Mouse (Mus musculus) G1E (cell line): ENCODE data around the gene Dpysl4.

Experiments
- CTCF ChIP-seq: IDR thresholded peaks from 2 replicates; pipeline ENCODE4 v1.5.1; 2012; ENCODE audit warnings: low read depth, low read length, inconsistent platforms, mixed read lengths
- GATA1 ChIP-seq: IDR thresholded peaks from 2 replicates; pipeline ENCODE4 v1.6.1; 2012; ENCODE audit warnings: borderline replicate concordance, low read length, inconsistent platforms, mixed read lengths
- GATA2 ChIP-seq: IDR thresholded peaks from 2 replicates; pipeline ENCODE4 v1.6.1; 2012; ENCODE audit warnings: low read depth, low read length, inconsistent platforms, borderline replicate concordance
- POLR2AphosphoS5 ChIP-seq: IDR thresholded peaks from 2 replicates; pipeline ENCODE4 v1.6.1; 2012; ENCODE audit warnings: low read depth, low read length, inconsistent platforms; ENCODE audit not compliant: insufficient replicate concordance

DNA sequence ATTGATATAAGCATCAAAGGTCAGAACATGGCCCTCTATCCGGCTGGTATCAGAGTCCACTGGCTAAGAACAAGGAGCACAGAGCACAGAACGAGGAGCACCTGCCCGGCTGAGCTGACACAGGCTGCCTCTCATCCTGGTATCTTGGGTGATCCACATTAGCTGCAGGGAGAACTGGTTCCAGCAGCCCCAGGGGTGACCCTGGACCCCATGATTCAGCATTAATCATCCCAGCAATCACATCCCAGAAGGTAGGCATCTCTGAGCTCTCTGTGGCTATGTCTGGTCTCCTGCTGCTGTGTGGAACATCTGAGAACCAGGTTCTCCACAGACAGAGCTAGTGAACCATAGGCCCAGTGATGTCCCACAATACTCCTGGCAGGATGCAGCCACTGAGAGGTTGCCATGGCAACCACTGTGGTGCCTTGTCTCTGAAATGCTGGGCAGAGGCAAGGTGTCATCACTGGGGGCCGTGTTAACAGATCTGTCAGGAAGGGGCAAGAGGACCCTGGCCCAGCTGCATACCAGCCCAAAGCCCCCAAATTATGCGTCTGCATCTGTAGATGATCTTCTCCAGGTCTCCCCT, 51.2 kb downstream of the Dpysl4 start:
- TF ChIP-seq CTCF, result no peak
- TF ChIP-seq POLR2AphosphoS5, result no peak
- no peak for TF ChIP-seq GATA1
- TF ChIP-seq GATA2, result no peak
